Mouse (Mus musculus) regulatory T cell (primary cell): ENCODE data around the gene Necap1.

ENCODE experiments used
- in situ Hi-C: fragments of 300-600 bp; cut with MboI, MseI; formaldehyde crosslinking; loops from one replicate; pipeline ENCODE4 v1.15.1; 2025; ENCODE audit warnings: high pct_unique_total_duplicates

Necap1 gene

GRCm38 (mm10) chr6:122873871-122874719 lies at the start of gene Necap1:
Gene Necap1, plus strand, starts transcription at chr6:122874474.
- in situ Hi-C loops = loop anchor here (10.0 kb wide), 1 partner anchor 49 kb away; no protein-coding TSS in a partner anchor

GRCm38 (mm10) chr6:122825166-122825565 lies 49.1 kb upstream of the Necap1 start:
- in situ Hi-C loops = loop anchor here (10.0 kb wide), 3 partner anchors 50 to 1910 kb away; partner anchors contain the start of genes Necap1 and Ptpn6

- in situ Hi-C loops = loop anchor here (10.0 kb wide), 3 partner anchors 49 to 1909 kb away; partner anchors contain the start of genes Necap1 and Ptpn6
Observed at GRCm38 (mm10) chr6:122825923-122826742, 48.1 kb upstream of the Necap1 start.

- in situ Hi-C loops = loop anchor here (10.0 kb wide), 3 partner anchors 47 to 1907 kb away; partner anchors contain the start of genes Necap1 and Ptpn6
Observed at GRCm38 (mm10) chr6:122828086-122828485, 46.2 kb upstream of the Necap1 start.

- in situ Hi-C loops = no loop called here
Observed at GRCm38 (mm10) chr6:122832880-122833279, 41.4 kb upstream of the Necap1 start.

GRCm38 (mm10) chr6:122834365-122834764 lies 39.9 kb upstream of the Necap1 start:
- in situ Hi-C loops = no loop called here

- in situ Hi-C loops = loop anchor here (5.0 kb wide), 1 partner anchor 40 kb away; no protein-coding TSS in a partner anchor
Observed at GRCm38 (mm10) chr6:122836974-122837373, 37.3 kb upstream of the Necap1 start.

- in situ Hi-C loops = loop anchor here (5.0 kb wide), 1 partner anchor 40 kb away; no protein-coding TSS in a partner anchor
Observed at GRCm38 (mm10) chr6:122837539-122837938, 36.7 kb upstream of the Necap1 start.

- in situ Hi-C loops = loop anchor here (10.0 kb wide), 1 partner anchor 439 kb away; no protein-coding TSS in a partner anchor
Observed at GRCm38 (mm10) chr6:122843759-122844158, 30.5 kb upstream of the Necap1 start.

GRCm38 (mm10) chr6:122852696-122853095 lies 21.6 kb upstream of the Necap1 start:
- in situ Hi-C loops = no loop called here

GRCm38 (mm10) chr6:122854552-122854951 lies 19.7 kb upstream of the Necap1 start:
- in situ Hi-C loops = no loop called here

- in situ Hi-C loops = no loop called here
Observed at GRCm38 (mm10) chr6:122855955-122856354, 18.3 kb upstream of the Necap1 start, which contains the start of gene C3ar1. Gene C3ar1, minus strand, starts transcription at chr6:122856161.

- in situ Hi-C loops = no loop called here
Observed at GRCm38 (mm10) chr6:122862434-122862833, 11.8 kb upstream of the Necap1 start.

GRCm38 (mm10) chr6:122862871-122863270 lies 11.4 kb upstream of the Necap1 start:
- in situ Hi-C loops = no loop called here

GRCm38 (mm10) chr6:122867914-122868313 lies 6.4 kb upstream of the Necap1 start:
- in situ Hi-C loops = no loop called here

- in situ Hi-C loops = loop anchor here (10.0 kb wide), 1 partner anchor 45 kb away; no protein-coding TSS in a partner anchor
Observed at GRCm38 (mm10) chr6:122869846-122870245, 4.4 kb upstream of the Necap1 start.

GRCm38 (mm10) chr6:122872800-122873199 lies 1.5 kb upstream of the Necap1 start:
- in situ Hi-C loops = loop anchor here (10.0 kb wide), 1 partner anchor 48 kb away; no protein-coding TSS in a partner anchor

GRCm38 (mm10) chr6:122874720-122875389 lies 581 bp downstream of the Necap1 start:
- in situ Hi-C loops = loop anchor here (10.0 kb wide), 1 partner anchor 50 kb away; no protein-coding TSS in a partner anchor

- in situ Hi-C loops = loop anchor here (10.0 kb wide), 1 partner anchor 54 kb away; no protein-coding TSS in a partner anchor
Observed at GRCm38 (mm10) chr6:122879141-122879735, 5.0 kb downstream of the Necap1 start.

GRCm38 (mm10) chr6:122879781-122880505 lies 5.7 kb downstream of the Necap1 start:
- in situ Hi-C loops = loop anchor here (10.0 kb wide), 1 partner anchor 55 kb away; no protein-coding TSS in a partner anchor
